Mouse (Mus musculus): Measurements from ENCODE around the gene Exog. TPM values are rescaled to one million over a fixed set of nuclear protein-coding genes. Genes with fewer than 3 reads are reported as not detected.

Gene Exog
- 8.7 TPM for polyA plus RNA-seq (2014; fragmentation: Illumina TruSeq; extraction: RNeasy Lipid Tissue Mini Kit (QIAGEN cat#74804); ENCODE audit: low read depth, low replicate concordance)

GRCm38 (mm10) chr9:119444738-119445429, at the start of gene Exog:
Exog (plus strand) TSS chr9:119444943.

DNA sequence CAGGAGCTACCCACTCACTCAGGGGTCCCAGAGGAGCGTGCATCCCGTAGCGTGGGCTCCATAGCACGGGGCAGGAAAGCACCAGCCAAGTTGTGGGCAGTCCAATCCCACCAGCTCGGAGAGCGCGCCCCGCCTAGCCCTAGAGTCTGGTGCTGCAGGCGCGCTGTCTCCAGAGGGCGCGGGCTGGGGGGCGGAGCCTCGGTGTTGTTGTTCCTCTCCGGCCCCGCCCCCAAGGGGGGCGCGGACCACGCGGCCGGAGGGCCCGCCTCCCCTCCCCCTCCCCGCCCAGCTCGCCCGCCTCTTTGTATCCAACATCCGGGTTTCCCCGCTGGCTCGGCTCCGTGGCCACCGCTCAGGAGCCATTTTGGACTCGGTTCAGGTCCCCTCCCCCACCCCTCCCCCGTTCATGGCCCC, 42.9 kb upstream of the Exog start, which contains the start of gene Acvr2b:
TSS of gene Acvr2b (plus strand) at position 318 of the 414 bp plus-strand sequence.

Other genes with a start within 250 kb of the Exog start
- gene Slc22a13, start 235.8 kb upstream of the Exog start, polyA plus RNA-seq (2014; fragmentation: Illumina TruSeq; extraction: RNeasy Lipid Tissue Mini Kit (QIAGEN cat#74804); ENCODE audit: low read depth, low replicate concordance) = not detected
- 26.0 TPM for gene Oxsr1, start 122.5 kb upstream of the Exog start, polyA plus RNA-seq (2014; fragmentation: Illumina TruSeq; extraction: RNeasy Lipid Tissue Mini Kit (QIAGEN cat#74804); ENCODE audit: low read depth, low replicate concordance)
- 118 TPM for gene Acaa1a, start 105.3 kb upstream of the Exog start, polyA plus RNA-seq (2014; fragmentation: Illumina TruSeq; extraction: RNeasy Lipid Tissue Mini Kit (QIAGEN cat#74804); ENCODE audit: low read depth, low replicate concordance)
- gene Myd88, start 103.5 kb upstream of the Exog start, polyA plus RNA-seq (2014; fragmentation: Illumina TruSeq; extraction: RNeasy Lipid Tissue Mini Kit (QIAGEN cat#74804); ENCODE audit: low read depth, low replicate concordance) = 47.6 TPM
- 14.4 TPM for gene Xylb, start 87.6 kb upstream of the Exog start, polyA plus RNA-seq (2014; fragmentation: Illumina TruSeq; extraction: RNeasy Lipid Tissue Mini Kit (QIAGEN cat#74804); ENCODE audit: low read depth, low replicate concordance)
- 6.0 TPM for gene Slc22a14, start 79.4 kb upstream of the Exog start, polyA plus RNA-seq (2014; fragmentation: Illumina TruSeq; extraction: RNeasy Lipid Tissue Mini Kit (QIAGEN cat#74804); ENCODE audit: low read depth, low replicate concordance)
- 2.8 TPM for gene Acvr2b, start 42.8 kb upstream of the Exog start, polyA plus RNA-seq (2014; fragmentation: Illumina TruSeq; extraction: RNeasy Lipid Tissue Mini Kit (QIAGEN cat#74804); ENCODE audit: low read depth, low replicate concordance)
- 0.36 TPM for gene Scn5a, start 134.1 kb downstream of the Exog start, polyA plus RNA-seq (2014; fragmentation: Illumina TruSeq; extraction: RNeasy Lipid Tissue Mini Kit (QIAGEN cat#74804); ENCODE audit: low read depth, low replicate concordance)

All from adipose tissue, adult 10 weeks (tissue).